Mouse (Mus musculus) intestine, postnatal 0 days (tissue): ENCODE measurements around the gene Tpd52l1. TPM values are rescaled to one million over a fixed set of nuclear protein-coding genes. Genes with fewer than 3 reads are reported as not detected.

Source experiments
- ATAC-seq: fragments of 200-750 bp; cut with Nextera tagmentation; 2 replicates; pipeline ENCODE4 v1.8.0; 2017; ENCODE audit warnings: mild to moderate bottlenecking, moderate TSS enrichment, moderate library complexity
- H3K27ac ChIP-seq: fragments of 300-500 bp; sonication (generic); 2 replicates; pipeline ENCODE4 v1.5.1; 2014; ENCODE audit warnings: mild to moderate bottlenecking, low read depth, low read length, moderate library complexity
- H3K27me3 ChIP-seq: fragments of 300-500 bp; sonication (generic); replicated peaks from 2 replicates; pipeline ENCODE4 v1.6.1; 2014; ENCODE audit warnings: low read length, mixed read lengths; ENCODE audit not compliant: control insufficient read depth, insufficient read depth
- H3K36me3 ChIP-seq: fragments of 300-500 bp; sonication (generic); 2 replicates; pipeline ENCODE4 v1.6.1; 2014; ENCODE audit warnings: mild to moderate bottlenecking, moderate library complexity; ENCODE audit not compliant: control insufficient read depth, insufficient read depth
- H3K4me1 ChIP-seq: fragments of 300-500 bp; sonication (generic); replicated peaks from 2 replicates; pipeline ENCODE4 v1.6.1; 2014; ENCODE audit warnings: antibody characterized with exemption, low read length, mixed read lengths; ENCODE audit not compliant: control insufficient read depth, insufficient read depth
- H3K4me2 ChIP-seq: fragments of 300-500 bp; sonication (generic); replicated peaks from 2 replicates; pipeline ENCODE4 v1.6.1; 2014; ENCODE audit warnings: low read depth, mild to moderate bottlenecking, moderate library complexity
- H3K4me3 ChIP-seq: fragments of 300-500 bp; sonication (generic); 2 replicates; pipeline ENCODE4 v1.5.1; 2014; ENCODE audit warnings: low read depth, low read length
- H3K9ac ChIP-seq: fragments of 300-500 bp; sonication (generic); 2 replicates; pipeline ENCODE4 v1.6.1; 2014; ENCODE audit warnings: mild to moderate bottlenecking, low read depth, low read length
- H3K9me3 ChIP-seq: fragments of 300-500 bp; sonication (generic); 2 replicates; pipeline ENCODE4 v1.6.1; 2016; ENCODE audit warnings: mixed run types; ENCODE audit not compliant: control insufficient read depth
- CTCF ChIP-seq: sonication (generic); IDR thresholded peaks from 2 replicates; pipeline ENCODE4 v1.5.1; 2016; ENCODE audit warnings: low read depth, mild to moderate bottlenecking, control low read depth, antibody characterized with exemption, moderate library complexity
- WGBS: fragments of 180-500 bp; shearing (Covaris S2); extraction: QIAGEN DNeasy Blood & Tissue Kit; methylation state at CpG from one replicate; pipeline ENCODE4 v1.1.7; 2014; 5-methylcytosine and 5-hydroxymethylcytosine counted together
- polyA plus RNA-seq: library from polyadenylated mRNA; unstranded; fragments of >200 nt; fragmentation: Nextera tagmentation; extraction: Ambion mirVana; gene quantifications from 2 replicates; pipeline ENCODE4 v1.2.1, GENCODE M21; 2015

The Tpd52l1 gene
- polyA plus RNA-seq, 1 experiment from 2014 or later, result 8.7 TPM

GRCm38 (mm10) chr10:31288697-31289390, 156.9 kb downstream of the Tpd52l1 start:
- no peaks in the 10 kb centered on the region for H3K36me3 ChIP-seq
- TF ChIP-seq CTCF, result no peak
- no peak overlapping the region for H3K27ac ChIP-seq
- H3K27me3 ChIP-seq, result no peaks in the 10 kb centered on the region
- no peaks in the 10 kb centered on the region for H3K9me3 ChIP-seq
- no peak overlapping the region for H3K4me3 ChIP-seq
- no peak for ATAC-seq
- H3K9ac ChIP-seq, result no peak overlapping the region
- 91% methylated on average over 4 of the region's 4 CpGs for WGBS
- H3K4me1 ChIP-seq, result no peaks in the 10 kb centered on the region
- no peak overlapping the region for H3K4me2 ChIP-seq

GRCm38 (mm10) chr10:31287787-31288186, 158.0 kb downstream of the Tpd52l1 start:
- Histone ChIP-seq H3K4me2 (no peak overlapping the region), H3K27me3 (no peaks in the 10 kb centered on the region), H3K36me3 (no peaks in the 10 kb centered on the region), H3K4me3 (no peak overlapping the region), H3K9me3 (no peaks in the 10 kb centered on the region), H3K9ac (no peak overlapping the region), H3K27ac (no peak overlapping the region), H3K4me1 (no peaks in the 10 kb centered on the region)
- no peak for TF ChIP-seq CTCF
- no peak for ATAC-seq

Other genes with a start within 250 kb of the Tpd52l1 start
- gene Hddc2, start 132.6 kb downstream of the Tpd52l1 start, polyA plus RNA-seq, result 30.2 and 32.4 TPM in 2 replicates
- 1.9 and 2.0 TPM in 2 replicates for gene Rnf217, start 163.2 kb upstream of the Tpd52l1 start, polyA plus RNA-seq